Mouse (Mus musculus) C2C12 (cell line): Measurements from ENCODE around the gene Narfl.
"Not testable (repeated sequence)": the region's sequence is repeated elsewhere in the genome, so short reads cannot be mapped to it uniquely, and the experiment has no call there.

Experiments
- CEBPB ChIP-seq: IDR thresholded peaks from one replicate; pipeline ENCODE4 v1.6.1; 2011; ENCODE audit warnings: low read depth, mild to moderate bottlenecking, control low read depth, moderate library complexity
- CTCF ChIP-seq: IDR thresholded peaks from one replicate; pipeline ENCODE4 v1.5.1; 2011; ENCODE audit not compliant: control insufficient read depth, insufficient read depth, insufficient read length
- MAX ChIP-seq: IDR thresholded peaks from one replicate; pipeline ENCODE4 v1.6.1; 2011; ENCODE audit warnings: mild to moderate bottlenecking, control low read depth
- MYOG ChIP-seq: IDR thresholded peaks from one replicate; pipeline ENCODE4 v1.6.1; 2011; ENCODE audit not compliant: control insufficient read depth, insufficient read length; ENCODE audit errors: extremely low read depth

DNA sequence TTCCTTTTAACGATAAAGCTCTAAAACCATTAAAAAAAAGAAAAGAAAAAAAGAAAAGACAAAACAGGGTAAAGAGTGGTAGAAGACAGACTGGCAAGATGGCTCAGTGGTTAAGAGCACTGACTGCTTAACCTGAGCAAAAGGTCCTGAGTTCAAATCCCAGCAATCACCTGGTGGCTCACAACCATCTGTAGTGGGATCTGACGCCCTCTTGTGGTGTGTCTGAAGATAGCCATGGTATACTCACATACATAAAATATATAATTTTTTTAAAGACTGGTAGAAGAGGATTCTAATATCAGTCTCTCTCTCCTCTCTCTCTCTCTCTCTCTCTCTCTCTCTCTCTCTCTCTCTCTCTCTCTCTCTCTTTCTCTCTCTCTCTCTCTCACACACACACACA, 33.9 kb downstream of the Narfl start:
- not testable (repeated sequence) for TF ChIP-seq CEBPB, MYOG, CTCF, MAX
